Mouse (Mus musculus): Measurements from ENCODE around the gene Kirrel3.

Kirrel3 gene

DNA sequence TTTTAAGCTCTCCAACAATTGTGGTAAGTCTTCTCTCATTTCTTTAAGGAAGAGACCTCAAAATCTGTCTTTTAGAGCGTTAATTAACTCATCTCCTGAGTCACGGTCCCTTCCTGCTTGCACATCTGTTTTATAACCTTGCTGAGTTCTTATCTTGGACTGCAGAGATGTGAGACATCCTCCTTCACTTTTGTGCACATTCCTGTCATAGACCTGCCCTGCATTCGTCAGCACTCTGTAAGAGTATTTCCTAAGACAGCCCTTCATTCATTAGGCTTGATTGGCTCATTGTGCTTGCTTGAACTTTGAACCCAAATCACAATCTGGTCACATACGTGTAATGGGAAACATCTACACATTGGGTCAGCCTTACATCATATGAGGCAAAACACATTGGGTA lies 114.6 kb downstream of the Kirrel3 start:
- no peak for DNase-seq (ENCODE audit: low spot score in 2 of 2)

DNA sequence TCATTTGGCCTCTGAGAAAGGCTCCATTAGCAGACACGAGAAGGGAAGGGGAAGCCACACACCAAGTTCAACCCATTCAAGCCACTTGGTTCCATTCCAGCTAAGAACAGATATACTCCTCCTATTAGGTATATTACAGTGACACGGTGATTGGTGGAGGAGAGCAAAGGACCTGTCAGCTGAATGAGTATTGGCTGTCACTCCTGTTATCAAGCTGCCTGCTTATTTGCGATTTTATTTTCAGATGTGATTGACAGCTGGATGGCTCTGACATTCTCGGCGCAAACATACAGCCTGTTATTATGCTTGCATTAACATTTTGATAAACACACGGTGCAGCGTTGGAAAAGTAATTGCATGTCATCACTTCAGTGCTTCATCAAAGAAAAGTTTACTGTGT lies 118.1 kb downstream of the Kirrel3 start:
- DNase-seq (ENCODE audit: low spot score in 2 of 2), result no peak

DNA sequence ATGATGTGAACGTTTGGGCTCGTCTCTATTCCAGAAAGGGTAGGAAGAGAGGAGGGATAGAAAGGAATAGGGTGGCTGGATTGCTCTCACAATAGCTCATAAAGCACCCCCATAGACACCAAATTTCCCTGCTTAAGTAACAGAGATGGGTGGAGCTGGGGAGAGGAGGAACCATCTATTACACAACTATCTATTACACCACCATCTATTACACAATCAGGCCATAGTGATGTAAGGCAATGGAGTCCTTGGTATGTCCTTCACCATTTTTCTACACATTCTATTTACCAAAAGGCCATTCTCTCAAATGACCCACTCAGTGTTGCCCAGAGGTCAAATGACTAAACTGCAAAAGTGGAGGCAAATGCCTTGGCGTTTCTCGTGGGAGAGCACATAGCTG lies 119.2 kb downstream of the Kirrel3 start:
- DNase-seq (ENCODE audit: low spot score in 2 of 2), result no peak

DNA sequence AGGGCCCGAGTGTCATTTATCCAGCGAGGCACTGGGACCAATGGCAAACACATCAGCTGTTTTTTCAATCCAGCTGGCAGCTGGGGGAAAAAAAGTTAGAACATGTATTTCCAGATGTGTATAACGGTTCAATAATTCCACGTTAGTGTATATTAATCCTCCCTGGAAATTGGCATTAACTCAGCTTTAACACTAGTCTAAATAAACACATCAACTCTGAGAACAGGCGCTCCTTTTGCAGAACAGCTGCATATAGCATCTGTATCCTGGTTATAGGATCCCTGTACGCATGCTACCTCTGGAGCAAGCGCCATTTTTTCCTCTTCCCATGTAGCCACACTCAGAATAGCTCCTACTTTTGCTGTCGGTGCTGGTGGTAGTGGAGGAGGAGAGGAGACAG lies 119.8 kb downstream of the Kirrel3 start:
- no peak for DNase-seq (ENCODE audit: low spot score in 2 of 2)

DNA sequence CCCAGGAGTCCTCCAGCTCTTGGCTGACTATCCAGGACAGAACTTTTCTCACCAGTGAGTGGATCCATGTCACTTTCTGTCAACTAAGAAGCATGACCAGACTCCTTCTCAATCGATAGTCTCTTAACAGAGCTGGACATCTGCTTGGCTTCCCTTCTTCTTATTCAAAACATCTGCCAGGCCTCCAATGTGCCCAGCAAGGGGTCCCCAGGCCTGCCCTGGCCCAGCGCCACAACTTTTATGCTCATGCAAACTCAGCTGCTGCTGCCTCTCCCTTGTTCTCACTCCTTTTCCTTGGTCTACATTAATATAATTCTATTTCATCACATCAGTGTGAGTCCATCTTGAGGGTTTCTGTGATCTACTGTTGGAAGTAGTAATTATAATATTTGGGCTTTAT lies 122.3 kb downstream of the Kirrel3 start:
- no peak for DNase-seq (ENCODE audit: low spot score in 2 of 2)

DNA sequence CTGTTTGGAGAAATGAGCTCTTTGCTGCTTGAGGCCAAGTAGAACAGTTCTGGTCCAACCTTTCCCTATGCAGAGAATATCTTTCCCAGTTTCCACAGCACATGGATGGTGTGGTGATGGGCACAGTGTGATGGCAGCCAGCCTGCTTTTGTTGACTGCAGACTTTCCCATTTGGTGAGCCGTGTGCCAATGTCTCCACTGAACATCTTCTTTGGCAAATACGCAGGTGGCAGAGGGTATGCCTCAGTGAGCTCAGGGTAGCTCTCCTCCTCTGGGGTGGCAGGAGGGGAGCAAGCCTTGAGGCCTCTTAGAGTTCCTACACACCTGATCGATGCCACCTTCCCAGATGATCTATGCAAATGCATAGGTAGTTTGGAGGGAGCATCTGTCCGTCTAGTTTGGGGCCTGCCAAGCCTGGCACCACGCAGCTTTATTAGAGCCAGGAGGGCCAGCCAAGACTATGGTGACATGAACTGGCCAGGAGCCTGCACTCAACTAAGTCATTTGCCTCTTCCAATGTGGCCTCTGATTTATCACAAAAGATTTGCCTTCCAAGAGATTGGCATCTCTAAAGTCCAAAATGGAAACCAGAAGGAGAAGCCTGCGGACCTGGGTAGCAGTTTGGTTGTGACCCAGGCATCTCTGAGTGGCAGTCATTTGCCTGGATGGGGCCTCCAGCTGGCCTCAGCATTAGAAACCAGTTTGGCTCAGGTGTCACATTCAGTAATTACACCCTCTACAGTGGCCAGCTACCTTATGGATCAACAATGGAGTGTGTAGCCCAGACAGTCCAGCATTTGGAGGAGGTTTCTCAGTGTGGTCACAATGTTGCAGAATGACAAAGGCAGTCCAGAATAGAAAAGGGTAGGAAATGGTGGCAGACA lies 127.4 kb downstream of the Kirrel3 start:
- DNase-seq (ENCODE audit: low spot score in 2 of 2), result no peak

DNA sequence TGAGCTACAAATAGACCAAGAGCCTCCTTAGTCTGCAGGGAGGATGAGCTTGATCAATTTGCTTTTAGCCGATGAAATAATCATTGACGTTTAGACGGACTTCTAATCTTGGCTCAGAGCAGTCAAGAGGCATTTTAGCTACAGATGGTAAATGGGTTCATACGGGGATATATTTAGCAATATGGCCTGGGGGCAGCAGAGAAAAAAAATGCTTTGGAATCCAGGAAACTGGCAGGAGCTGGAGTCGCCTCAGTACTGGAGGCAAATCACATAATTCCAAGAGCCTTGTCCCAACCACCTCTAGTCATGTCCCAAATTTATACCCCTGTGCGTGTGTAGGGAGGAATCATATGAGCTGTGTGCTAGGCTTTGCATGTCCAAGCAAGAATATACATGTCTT lies 132.4 kb downstream of the Kirrel3 start:
- DNase-seq (ENCODE audit: low spot score in 2 of 2), result no peak

DNA sequence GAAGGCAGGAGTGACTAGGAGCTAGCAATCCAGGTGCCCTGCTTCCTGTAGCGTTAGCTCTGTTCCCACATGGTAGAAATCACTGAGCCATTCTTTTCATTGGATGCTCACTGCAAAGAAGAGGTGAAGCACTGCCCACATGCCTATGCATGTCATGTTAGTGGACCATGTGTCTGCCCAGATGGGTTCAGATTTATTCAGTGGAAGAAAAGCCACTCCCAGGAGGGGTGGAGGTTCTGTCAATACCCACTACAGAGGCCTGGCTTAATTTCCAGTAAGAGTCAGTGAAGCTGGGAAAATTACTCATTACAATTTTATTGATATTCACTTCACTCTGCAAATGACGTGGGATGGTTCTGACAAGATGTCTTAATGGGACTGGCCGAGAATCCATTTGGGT lies 134.2 kb downstream of the Kirrel3 start:
- no peak for DNase-seq (ENCODE audit: low spot score in 2 of 2)

DNA sequence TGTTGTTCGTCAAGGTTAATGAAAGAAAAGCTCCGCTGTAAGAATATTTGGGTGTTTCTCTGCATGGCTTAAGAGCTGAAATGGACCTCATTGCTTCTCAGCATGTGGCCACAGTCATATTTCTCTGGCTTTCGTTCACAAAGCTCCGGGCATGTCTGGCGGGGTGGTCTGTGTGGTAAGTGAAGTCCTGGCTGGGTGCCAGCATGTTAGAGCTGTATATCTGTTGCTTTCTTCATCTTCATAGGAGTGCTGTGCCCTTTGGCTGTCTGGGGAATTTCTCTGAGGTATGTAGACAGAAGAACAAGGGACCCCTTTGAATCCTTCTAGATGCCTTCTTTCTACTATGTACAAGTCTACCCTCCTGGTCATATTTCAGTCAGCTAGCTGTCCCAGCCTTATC lies 137.8 kb downstream of the Kirrel3 start:
- DNase-seq (ENCODE audit: low spot score in 2 of 2), result no peak

DNA sequence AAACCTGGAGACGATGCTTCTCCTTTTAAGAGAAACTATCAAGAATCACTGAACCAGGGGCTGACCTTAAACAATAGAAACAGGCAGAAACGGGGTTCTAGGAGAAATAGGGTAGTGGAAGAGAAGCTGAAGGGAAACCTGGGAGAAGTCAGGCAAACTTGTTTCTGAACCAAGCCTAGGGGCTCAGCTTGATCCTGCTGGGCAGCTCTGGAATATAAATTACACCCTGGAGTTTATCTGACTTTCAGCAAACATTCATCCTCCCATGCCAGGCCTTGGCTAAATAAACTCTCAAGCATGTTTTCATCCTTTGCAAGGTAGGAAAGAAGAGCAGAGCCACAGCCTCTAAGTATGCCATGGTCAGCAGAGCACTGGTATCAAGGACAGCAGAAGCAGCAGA lies 138.3 kb downstream of the Kirrel3 start:
- DNase-seq (ENCODE audit: low spot score in 2 of 2), result no peak

DNA sequence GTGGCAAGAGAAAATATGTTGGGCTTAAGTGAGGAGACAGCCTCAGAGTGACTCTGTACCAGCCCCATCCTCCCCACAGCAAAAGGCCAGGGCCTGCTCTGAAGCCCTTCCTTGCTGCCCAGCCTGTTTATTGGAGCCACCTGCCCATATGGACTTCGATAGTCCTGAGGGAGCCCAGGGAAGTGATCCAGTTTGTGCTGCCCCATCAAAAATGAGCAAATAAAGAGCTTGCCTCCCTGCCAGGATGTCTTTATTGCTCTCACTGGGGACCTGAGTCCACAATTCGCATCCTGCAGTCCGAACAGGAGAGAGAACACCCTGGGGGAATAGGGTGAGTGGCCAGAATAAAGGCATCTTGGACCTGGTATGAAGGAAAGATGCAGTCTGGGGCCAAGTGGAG lies 143.1 kb downstream of the Kirrel3 start:
- no peak for DNase-seq (ENCODE audit: low spot score in 2 of 2)

DNA sequence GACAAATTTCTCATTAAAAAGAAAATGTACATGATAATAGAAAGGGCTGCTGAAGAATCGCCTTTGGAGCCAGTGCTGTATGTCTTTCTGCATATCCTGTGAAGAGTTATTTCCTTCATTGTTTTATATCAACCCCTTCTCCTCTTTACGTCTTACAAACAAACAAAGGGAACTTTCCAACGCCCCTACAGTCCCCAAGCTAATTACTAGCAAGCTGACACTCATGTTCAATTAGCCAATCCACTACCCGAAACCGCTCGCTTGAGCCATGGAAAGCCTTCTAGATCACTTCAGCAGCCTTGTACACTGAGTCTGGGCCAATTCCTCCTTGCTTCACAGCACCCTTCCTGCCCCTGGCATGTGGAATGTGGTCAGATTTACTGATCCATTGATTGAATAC lies 150.0 kb downstream of the Kirrel3 start:
- DNase-seq (ENCODE audit: low spot score in 2 of 2), result no peak

DNA sequence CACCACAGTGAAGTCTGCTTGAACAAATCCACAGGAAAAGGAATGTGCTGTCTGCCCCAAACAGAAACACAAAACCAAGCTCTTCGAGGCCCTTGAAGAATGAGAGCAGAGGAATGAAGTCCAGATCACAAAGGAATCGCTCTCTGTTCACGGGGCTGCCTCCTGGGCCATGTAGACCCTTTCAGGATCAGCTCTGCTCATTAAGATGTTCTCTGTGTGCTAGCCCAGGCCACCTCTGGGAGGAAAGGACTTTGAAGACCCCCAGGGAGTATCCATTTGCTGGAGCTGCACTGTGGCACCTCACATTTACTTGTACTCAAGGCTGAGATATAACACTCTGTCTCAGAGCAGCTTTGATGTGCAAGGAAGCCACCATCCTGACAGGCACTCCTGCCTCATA lies 158.2 kb downstream of the Kirrel3 start:
- DNase-seq (ENCODE audit: low spot score in 2 of 2), result no peak

DNA sequence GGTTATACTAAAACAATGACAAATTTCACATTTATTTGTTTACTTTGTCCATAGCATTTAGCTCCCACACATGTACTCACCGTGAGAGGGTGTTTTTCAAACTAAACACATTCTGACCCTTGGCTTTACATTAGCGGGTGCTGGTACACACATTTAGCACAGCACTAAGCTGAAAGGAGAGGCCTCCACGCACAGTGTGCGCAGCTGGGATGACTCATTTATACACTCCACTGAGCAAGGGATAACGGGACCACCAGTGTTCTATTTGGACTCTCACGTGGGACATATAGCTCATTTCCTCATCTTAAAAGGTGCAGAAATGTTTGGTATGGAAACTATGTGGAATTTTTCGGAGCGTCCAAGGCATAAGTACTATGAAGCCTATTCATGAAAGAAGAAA lies 158.7 kb downstream of the Kirrel3 start:
- DNase-seq (ENCODE audit: low spot score in 2 of 2), result no peak

DNA sequence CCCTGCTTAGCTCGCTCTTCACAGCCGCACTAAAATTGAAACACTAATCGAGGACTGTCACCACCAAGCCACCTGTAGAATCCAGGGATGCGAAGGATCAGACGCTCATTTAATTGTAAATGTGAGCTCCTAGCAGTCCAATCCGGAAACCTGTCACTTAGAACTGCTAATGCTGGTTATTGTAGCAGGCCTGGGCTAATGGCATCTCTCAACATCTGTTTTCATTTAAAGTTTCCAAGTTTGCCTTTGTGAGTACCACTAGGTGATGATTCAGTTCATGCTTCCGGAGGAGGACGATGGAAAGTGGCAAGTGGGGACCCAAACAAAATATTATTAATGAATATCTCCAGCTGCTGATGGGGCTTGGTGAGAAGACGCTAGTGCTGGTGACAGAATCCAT lies 161.1 kb downstream of the Kirrel3 start:
- no peak for DNase-seq (ENCODE audit: low spot score in 2 of 2)

DNA sequence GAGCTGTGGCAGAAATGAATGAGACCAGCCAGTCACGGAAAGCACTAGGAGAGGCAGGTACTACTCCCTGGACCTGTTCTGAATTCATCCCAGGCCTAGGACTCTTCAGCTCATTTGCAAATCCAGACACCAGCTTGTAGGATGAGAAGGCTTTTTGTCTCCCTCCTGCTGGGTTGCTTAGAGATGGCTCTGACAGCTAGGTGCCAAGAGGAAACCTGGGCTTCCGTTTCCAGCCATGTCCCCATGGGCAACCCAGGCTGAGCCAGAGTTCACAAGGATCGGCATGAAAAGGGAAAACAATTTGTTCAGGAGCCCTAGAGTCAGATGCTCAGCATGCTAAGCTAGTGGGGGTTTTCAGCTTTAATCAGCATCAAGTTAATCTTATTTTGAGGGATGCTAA lies 166.6 kb downstream of the Kirrel3 start:
- no peak for DNase-seq (ENCODE audit: low spot score in 2 of 2)

DNA sequence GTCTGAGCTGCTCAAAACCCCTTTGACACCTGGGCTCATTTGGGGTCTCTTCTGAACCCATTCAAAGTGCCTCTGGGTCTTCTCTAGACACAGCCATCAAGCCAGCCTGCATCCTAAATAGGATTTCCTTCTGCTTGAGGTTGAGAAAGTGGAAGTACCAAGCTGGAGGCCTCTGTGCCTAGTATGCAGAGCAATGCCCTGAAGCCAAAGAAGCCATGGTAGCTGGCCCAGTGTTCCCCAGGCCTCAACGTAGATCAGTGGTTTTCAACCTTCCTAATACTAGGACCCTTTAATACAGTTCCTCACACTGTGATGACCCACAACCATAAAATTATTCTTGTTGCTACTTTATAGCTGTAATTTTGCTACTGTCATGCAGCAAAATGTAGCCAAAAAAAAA lies 167.4 kb downstream of the Kirrel3 start:
- DNase-seq (ENCODE audit: low spot score in 2 of 2), result no peak

DNA sequence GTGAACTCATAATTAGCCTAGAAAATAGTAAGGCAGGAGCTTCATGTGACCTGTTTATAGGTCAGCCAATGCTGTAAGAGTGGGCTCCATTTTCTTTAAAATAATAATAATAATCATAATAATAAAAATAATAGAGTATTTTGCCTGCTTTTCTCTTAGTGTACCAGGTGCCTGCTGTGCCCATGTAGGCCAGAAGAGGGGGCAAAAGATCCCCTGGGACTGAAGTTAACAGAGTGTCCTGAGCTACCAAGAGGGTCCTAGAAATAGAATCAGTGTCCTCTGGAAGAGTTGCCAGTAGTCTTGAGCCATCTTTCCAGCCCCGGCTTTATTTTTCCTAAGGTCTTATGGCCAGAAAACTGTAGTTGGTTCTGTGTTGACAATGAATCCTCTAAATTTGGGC lies 174.9 kb downstream of the Kirrel3 start:
- no peak for DNase-seq (ENCODE audit: low spot score in 2 of 2)

DNA sequence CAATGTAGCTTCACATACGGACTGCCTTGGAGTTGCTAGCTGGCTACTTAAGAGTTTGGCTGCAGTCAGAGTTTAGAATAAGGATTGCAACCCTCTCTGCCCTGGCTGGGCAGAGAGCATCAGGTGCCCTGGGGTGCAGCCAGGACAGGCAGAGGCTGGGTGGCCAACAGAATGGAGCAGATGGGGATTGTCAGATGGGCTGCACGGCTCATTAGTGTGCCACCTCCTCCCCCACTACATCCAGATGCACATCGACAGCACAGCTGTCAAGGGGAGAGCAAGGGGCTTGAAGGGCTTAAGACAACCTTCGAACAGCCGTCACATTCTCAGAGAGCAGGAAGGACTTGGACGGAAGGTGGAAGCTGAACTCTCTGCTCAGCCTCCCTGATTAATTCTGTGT lies 177.7 kb downstream of the Kirrel3 start:
- no peak for DNase-seq (ENCODE audit: low spot score in 2 of 2)

DNA sequence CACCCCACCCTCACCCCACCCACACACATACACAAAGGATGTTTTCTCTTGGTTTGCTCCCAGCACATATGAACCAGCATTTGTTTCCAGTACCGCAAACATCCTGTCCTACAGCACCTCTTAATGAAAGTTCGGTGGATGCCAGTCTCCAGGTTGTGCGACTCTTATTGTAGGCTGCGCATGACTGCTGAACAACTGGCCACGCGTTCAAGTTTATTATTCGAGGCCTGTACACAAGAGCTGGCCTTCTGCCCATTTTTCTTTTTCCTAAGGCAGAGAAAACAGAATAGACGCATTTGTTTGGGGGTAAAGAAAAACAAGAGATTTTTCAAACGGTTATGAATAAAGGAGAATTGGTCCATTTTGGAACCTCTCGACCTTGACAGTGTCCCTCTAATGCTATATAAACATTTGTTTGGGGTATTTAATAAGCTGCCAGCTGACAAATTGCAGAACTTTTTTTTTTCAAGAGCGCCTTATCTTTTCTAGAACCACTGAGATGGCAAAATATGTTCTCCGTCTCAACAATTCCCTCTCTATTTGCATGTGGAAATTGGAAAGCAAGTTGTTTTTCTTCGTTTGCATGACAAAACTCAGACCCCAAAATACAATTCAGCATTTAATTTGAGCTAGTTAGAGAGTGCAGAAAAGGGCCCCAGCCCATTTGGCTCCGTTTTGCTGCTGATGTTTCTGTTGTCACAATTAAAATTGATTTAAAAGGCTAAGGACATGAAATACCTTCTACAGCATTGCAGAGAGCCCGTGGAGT lies 179.9 kb downstream of the Kirrel3 start:
- no peak for DNase-seq (ENCODE audit: low spot score in 2 of 2)

DNA sequence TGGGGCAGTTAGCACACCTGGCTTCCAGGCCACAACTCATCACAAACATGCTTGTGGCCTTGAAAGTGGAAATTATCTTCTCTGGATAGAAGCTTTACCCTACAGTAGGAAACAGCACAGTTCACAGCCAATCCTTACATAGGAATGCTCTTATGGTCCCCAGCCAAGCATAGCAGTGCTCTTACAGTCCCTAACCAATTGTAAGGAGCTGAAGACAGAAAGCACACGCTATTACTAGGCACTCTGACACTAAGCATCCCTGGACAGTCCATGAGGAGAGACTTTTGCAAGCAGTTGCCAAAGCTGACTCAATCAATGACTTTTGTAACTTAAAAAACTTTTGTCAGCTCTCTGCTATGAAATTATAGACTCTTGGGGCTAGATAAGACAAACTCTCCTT lies 181.5 kb downstream of the Kirrel3 start:
- no peak for DNase-seq (ENCODE audit: low spot score in 2 of 2)

DNA sequence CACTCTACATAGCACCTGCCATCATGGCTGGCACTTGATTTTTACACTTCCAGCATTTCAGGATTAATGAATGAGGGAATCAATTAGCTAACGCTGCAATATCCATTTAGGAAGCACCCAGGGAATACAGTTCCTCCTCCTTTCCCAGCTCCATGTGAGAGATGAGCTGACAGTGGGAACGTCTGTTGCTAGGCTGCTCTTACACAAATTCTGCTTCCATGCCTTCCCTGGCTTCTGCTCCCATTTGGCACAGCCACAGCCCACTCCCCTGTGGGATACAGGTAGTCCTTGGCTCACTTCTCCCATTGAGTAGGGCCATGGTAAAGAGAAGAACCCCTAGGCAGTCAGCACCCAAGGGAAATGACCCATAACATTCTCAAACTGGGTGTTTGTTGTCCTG lies 185.2 kb downstream of the Kirrel3 start:
- no peak for DNase-seq (ENCODE audit: low spot score in 2 of 2)

DNA sequence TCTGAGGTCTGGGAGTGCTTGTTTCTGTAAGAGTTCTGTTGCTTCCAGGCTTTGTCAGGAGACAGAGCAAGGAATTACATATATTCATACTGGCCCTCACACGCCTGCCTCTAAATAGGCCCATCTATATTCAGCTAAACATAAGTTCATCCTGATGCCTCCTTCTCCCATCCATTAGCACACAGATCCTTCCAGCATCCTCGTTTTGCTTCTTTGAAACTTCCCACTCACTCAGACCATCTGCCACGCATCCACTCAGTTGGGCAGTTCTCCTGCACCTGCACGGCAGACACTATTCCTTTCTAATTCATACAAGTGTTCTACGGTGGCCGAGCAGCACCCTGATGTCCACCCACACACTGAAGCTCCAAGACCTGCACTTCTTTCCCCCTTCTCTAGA lies 201.1 kb downstream of the Kirrel3 start:
- no peak for DNase-seq (ENCODE audit: low spot score in 2 of 2)

Data from spleen, postnatal 10 days (tissue).